Mouse (Mus musculus): Measurements from ENCODE around the gene AA467197.

GRCm38 (mm10) chr2:122671714-122672113 is 34.9 kb downstream of the AA467197 start:
- no peak for TF ChIP-seq CTCF (IDR thresholded peaks at IDR 0.05; ENCODE audit: control insufficient read depth, insufficient read depth, low read length)
- TF ChIP-seq POLR2A (IDR thresholded peaks at IDR 0.05; ENCODE audit: borderline replicate concordance, control insufficient read depth, low read depth, low read length), result no peak

All from bone marrow, adult 2 months (tissue).